Mouse (Mus musculus) left cerebral cortex, adult 9 months (tissue): ENCODE data around the gene Ism2.
A peak's percentile ranks its signal among the peaks of the same experiment; 100 is the strongest.
"Not testable (repeated sequence)": the region's sequence is repeated elsewhere in the genome, so short reads cannot be mapped to it uniquely, and the experiment has no call there.

ENCODE experiments used
- DNase-seq, 2 experiments: peaks; one replicate each; pipeline ENCODE4 v3.0.0; 2022; ENCODE audit warnings: low spot score in 2 of 2

Ism2 gene

GRCm38 (mm10) chr12:87299657-87300440 lies at the start of gene Ism2:
Gene Ism2 (minus strand): TSS chr12:87299705.
- no peak for DNase-seq

- DNase-seq: no peak
Measured at GRCm38 (mm10) chr12:87348029-87348428, 48.5 kb upstream of the Ism2 start.

- DNase-seq: no peak
Measured at GRCm38 (mm10) chr12:87347511-87347910, 48.0 kb upstream of the Ism2 start.

- DNase-seq: no peak
Measured at GRCm38 (mm10) chr12:87343084-87343605, 43.6 kb upstream of the Ism2 start.

- DNase-seq: no peak
Measured at GRCm38 (mm10) chr12:87338082-87338481, 38.6 kb upstream of the Ism2 start.

- peak in 1 of 2 experiments; percentile 24 for DNase-seq
Measured at GRCm38 (mm10) chr12:87334886-87335285, 35.4 kb upstream of the Ism2 start.

GRCm38 (mm10) chr12:87333794-87334193 lies 34.3 kb upstream of the Ism2 start:
- DNase-seq: no peak

- no peak for DNase-seq
Measured at GRCm38 (mm10) chr12:87332511-87332910, 33.0 kb upstream of the Ism2 start.

- DNase-seq: no peak
Measured at GRCm38 (mm10) chr12:87331908-87332307, 32.4 kb upstream of the Ism2 start.

- DNase-seq: no peak
Measured at GRCm38 (mm10) chr12:87331053-87331456, 31.6 kb upstream of the Ism2 start.

- DNase-seq: no peak
Measured at GRCm38 (mm10) chr12:87330213-87330612, 30.7 kb upstream of the Ism2 start.

- DNase-seq: no peak
Measured at GRCm38 (mm10) chr12:87328025-87328424, 28.5 kb upstream of the Ism2 start.

- no peak for DNase-seq
Measured at GRCm38 (mm10) chr12:87327610-87328009, 28.1 kb upstream of the Ism2 start.

- no peak for DNase-seq
Measured at GRCm38 (mm10) chr12:87325452-87325851, 25.9 kb upstream of the Ism2 start.

- DNase-seq: no peak
Measured at GRCm38 (mm10) chr12:87319229-87319628, 19.7 kb upstream of the Ism2 start.

- DNase-seq: no peak
Measured at GRCm38 (mm10) chr12:87317951-87318350, 18.4 kb upstream of the Ism2 start.

GRCm38 (mm10) chr12:87313098-87313497 lies 13.6 kb upstream of the Ism2 start:
- no peak for DNase-seq

- DNase-seq: not testable (repeated sequence)
Measured at GRCm38 (mm10) chr12:87306584-87306844, 7.0 kb upstream of the Ism2 start.

- no peak for DNase-seq
Measured at GRCm38 (mm10) chr12:87305767-87306583, 6.5 kb upstream of the Ism2 start.

GRCm38 (mm10) chr12:87301189-87301588 lies 1.7 kb upstream of the Ism2 start:
- no peak for DNase-seq

GRCm38 (mm10) chr12:87300441-87300690 lies 861 bp upstream of the Ism2 start:
- no peak for DNase-seq

- no peak for DNase-seq
Measured at GRCm38 (mm10) chr12:87299037-87299656, 358 bp downstream of the Ism2 start.

- DNase-seq: no peak
Measured at GRCm38 (mm10) chr12:87293934-87294333, 5.6 kb downstream of the Ism2 start.
